Mouse (Mus musculus) forebrain, postnatal 0 days (tissue): ENCODE measurements around the gene Dync1i2. TPM values are rescaled to one million over a fixed set of nuclear protein-coding genes. Genes with fewer than 3 reads are reported as not detected.

Experiments used
- ATAC-seq: fragments of 200-750 bp; cut with Nextera tagmentation; 2 replicates; pipeline ENCODE4 v1.8.0; 2017; ENCODE audit warnings: mild to moderate bottlenecking, moderate library complexity
- DNase-seq: peaks from one replicate; pipeline ENCODE4 v3.0.0-alpha.2; 2015
- H3K27ac ChIP-seq: fragments of 300-500 bp; sonication (generic); 2 replicates; pipeline ENCODE4 v1.5.1; 2014; ENCODE audit warnings: low read depth, mild to moderate bottlenecking, antibody characterized with exemption, low read length, moderate library complexity, mixed read lengths
- H3K27me3 ChIP-seq: fragments of 300-500 bp; sonication (generic); 2 replicates; pipeline ENCODE4 v1.6.1; 2014; ENCODE audit warnings: mild to moderate bottlenecking, low read length, mixed read lengths; ENCODE audit not compliant: insufficient read depth
- H3K36me3 ChIP-seq: fragments of 300-500 bp; sonication (generic); 2 replicates; pipeline ENCODE4 v1.6.1; 2014; ENCODE audit warnings: mild to moderate bottlenecking, moderate library complexity; ENCODE audit not compliant: insufficient read depth
- H3K4me1 ChIP-seq: fragments of 300-500 bp; sonication (generic); 2 replicates; pipeline ENCODE4 v1.6.1; 2014; ENCODE audit warnings: antibody characterized with exemption; ENCODE audit not compliant: insufficient read depth
- H3K4me2 ChIP-seq: fragments of 300-500 bp; sonication (generic); 2 replicates; pipeline ENCODE4 v1.6.1; 2014; ENCODE audit warnings: low read depth, mild to moderate bottlenecking, moderate library complexity
- H3K4me3 ChIP-seq: fragments of 300-500 bp; sonication (generic); 2 replicates; pipeline ENCODE4 v1.5.1; 2014; ENCODE audit warnings: low read depth, low read length, mixed read lengths
- H3K9ac ChIP-seq: fragments of 300-500 bp; sonication (generic); 2 replicates; pipeline ENCODE4 v1.6.1; 2014; ENCODE audit warnings: mild to moderate bottlenecking
- H3K9me3 ChIP-seq: fragments of 300-500 bp; sonication (generic); 2 replicates; pipeline ENCODE4 v1.6.1; 2016; ENCODE audit warnings: low read length
- CTCF ChIP-seq: sonication (generic); IDR thresholded peaks from 2 replicates; pipeline ENCODE4 v1.5.1; 2016; ENCODE audit warnings: antibody characterized with exemption, control low read depth, low read depth
- WGBS: fragments of 180-500 bp; shearing (Covaris S2); extraction: QIAGEN DNeasy Blood & Tissue Kit; methylation state at CpG from one replicate; pipeline ENCODE4 v1.1.7; 2014; 5-methylcytosine and 5-hydroxymethylcytosine counted together
- polyA plus RNA-seq: library from polyadenylated mRNA; unstranded; fragments of >200 nt; fragmentation: Nextera tagmentation; extraction: Ambion mirVana; gene quantifications from 2 replicates; pipeline ENCODE4 v1.2.1, GENCODE M21; 2015
- total RNA-seq: library from RNA; depleted of rRNA; stranded (reverse); fragments of >200 nt; gene quantifications from 2 replicates; pipeline ENCODE4 v1.2.3, GENCODE M21; 2014

Gene Dync1i2
- total and polyA plus RNA-seq, 2 experiments from 2014 or later, result 197 to 241 TPM

DNA sequence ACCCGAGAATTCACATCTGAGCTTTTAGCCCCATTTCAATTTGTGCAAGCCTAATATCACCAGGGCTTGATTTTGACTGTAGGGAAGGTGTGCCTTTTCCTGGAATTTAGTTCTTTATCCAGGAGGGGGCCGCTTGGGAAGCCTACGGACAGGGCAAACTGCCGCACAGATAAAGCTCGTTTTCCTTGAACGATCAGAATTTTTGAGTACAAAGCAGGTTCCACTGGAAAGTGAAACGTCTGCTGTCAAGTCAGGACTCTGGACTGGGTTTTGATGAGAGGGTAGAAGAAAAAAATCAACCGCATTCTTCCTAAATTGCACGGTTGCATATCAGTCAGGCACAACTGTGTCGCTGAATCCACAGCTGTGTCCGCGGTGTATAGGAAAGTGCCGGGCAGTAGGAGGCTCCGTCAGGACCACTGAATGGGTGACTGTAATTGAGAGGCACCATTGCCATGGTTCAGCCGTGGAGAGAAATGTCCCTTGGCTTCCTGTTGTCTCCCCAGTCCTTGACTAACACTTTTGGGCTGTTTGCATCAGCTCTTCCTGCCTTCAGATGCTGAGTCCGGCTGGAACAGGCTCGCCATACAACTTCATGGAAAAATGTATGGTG, 19.2 kb upstream of the Dync1i2 start:
- peak overlapping the region; percentile 21 for H3K4me3 ChIP-seq
- ATAC-seq (no peak), DNase-seq (no peak)
- WGBS, result 21% methylated on average over 17 of the region's 17 CpGs
- TF ChIP-seq CTCF, result no peak
- H3K9ac ChIP-seq, result 0 out of 2 replicates have a peak overlapping the region, but pooled peaks have one; percentile 29
- H3K4me2 ChIP-seq, result peak overlapping the region; percentile 41
- no peaks in the 10 kb centered on the region for H3K27me3 ChIP-seq
- no peaks in the 10 kb centered on the region for H3K36me3 ChIP-seq
- H3K9me3 ChIP-seq, result no peaks in the 10 kb centered on the region
- no peak overlapping the region for H3K27ac ChIP-seq
- no peaks in the 10 kb centered on the region for H3K4me1 ChIP-seq

DNA sequence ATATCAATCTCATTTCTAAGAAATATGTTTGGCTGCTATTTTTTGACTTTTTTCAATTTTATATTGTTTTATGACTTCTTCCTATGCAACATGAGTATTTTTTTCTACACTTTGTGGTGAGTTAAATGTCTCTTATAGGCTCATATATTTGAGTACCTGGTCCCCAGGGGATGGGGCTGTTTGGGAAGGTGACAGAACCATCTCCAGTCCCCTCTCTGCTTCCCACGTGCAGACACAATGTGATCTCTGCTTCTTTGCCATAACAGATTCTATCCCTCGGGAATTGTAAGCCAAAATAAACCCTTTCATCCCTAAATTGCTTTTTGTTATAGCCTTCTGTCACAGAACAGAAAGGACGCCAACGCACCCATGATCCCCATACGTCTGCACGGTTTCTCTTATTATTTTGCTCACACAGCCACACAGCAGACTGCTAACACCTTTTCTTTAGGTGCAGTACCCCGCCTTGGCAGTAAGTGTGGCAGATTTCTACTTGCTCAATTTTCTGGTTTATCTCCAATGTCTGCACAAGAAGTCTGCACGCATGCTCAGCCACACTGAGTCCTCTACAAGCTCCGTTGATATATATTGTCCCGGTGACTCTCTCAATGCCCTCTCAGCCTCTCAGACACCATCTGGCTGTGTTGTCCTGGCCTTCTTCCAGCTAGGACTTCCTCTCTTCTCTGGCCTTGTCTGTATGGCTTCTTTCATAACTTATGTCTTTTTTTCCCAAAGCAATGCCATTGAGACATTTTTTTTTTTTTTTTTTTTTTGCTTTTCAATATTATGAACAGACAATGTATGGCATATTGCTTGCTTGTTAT, 17.2 kb upstream of the Dync1i2 start:
- WGBS, result 22% methylated on average over 10 of the region's 10 CpGs
- H3K4me3 ChIP-seq, result no peak overlapping the region
- H3K4me1 ChIP-seq, result no peaks in the 10 kb centered on the region
- DNase-seq (peak; percentile 21), ATAC-seq (no peak)
- H3K4me2 ChIP-seq, result no peak overlapping the region
- no peak overlapping the region for H3K27ac ChIP-seq
- no peaks in the 10 kb centered on the region for H3K27me3 ChIP-seq
- no peaks in the 10 kb centered on the region for H3K9me3 ChIP-seq
- TF ChIP-seq CTCF, result no peak
- H3K36me3 ChIP-seq, result no peaks in the 10 kb centered on the region
- no peak overlapping the region for H3K9ac ChIP-seq

DNA sequence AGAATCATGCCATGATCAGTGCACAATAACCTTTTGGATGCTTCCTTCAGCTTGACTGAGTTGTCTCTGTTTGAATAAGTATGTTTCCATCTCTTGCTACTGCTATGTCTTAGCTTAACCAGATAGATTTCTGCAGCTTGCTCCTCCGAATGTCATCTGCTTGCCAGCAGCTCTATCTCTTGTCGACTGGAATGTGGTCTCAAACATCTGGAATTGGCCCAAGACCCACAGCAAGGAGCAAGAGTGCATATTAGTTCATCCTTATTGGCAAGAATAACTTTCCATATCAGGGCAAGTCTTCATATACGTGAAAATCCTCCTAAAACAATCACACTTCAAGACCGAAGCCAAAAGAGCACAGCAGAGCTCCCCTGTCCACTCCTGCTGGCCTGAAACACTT, 14.6 kb upstream of the Dync1i2 start:
- DNase-seq (no peak), ATAC-seq (no peak)
- no peaks in the 10 kb centered on the region for H3K36me3 ChIP-seq
- TF ChIP-seq CTCF, result no peak
- H3K4me3 ChIP-seq, result no peak overlapping the region
- WGBS, result 87% methylated on average over 4 of the region's 4 CpGs
- no peaks in the 10 kb centered on the region for H3K4me1 ChIP-seq
- H3K27ac ChIP-seq, result no peak overlapping the region
- no peaks in the 10 kb centered on the region for H3K9me3 ChIP-seq
- no peaks in the 10 kb centered on the region for H3K27me3 ChIP-seq
- no peak overlapping the region for H3K4me2 ChIP-seq
- no peak overlapping the region for H3K9ac ChIP-seq

GRCm38 (mm10) chr2:71198907-71199306, 12.6 kb upstream of the Dync1i2 start:
- Histone ChIP-seq H3K4me1 (no peaks in the 10 kb centered on the region), H3K4me3 (no peak overlapping the region), H3K36me3 (no peaks in the 10 kb centered on the region), H3K27me3 (no peaks in the 10 kb centered on the region), H3K9ac (no peak overlapping the region), H3K9me3 (no peaks in the 10 kb centered on the region), H3K27ac (no peak overlapping the region), H3K4me2 (no peak overlapping the region)
- no peak for TF ChIP-seq CTCF
- ATAC-seq (no peak), DNase-seq (no peak)
- WGBS, result 62% methylated on average over 3 of the region's 3 CpGs

DNA sequence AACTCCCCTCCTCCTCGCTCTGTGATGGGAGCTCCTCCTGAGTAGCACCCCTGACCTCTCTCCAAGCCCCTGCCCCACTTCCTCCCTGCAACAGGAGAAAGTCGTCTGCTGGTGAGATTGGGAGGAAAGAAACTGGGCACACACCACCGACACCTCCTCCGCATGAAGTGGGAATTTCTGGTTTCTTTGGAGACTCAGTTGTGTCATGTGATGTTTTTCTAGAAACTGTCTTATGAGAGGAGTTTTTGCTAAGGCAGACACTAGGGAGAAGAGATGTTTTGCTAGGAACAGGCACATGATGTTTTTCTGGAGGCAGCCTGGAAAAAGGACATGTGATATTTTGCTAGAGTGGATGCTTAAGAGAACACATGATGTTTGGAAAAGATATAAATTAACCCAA, 11.0 kb upstream of the Dync1i2 start:
- no peak for DNase-seq

DNA sequence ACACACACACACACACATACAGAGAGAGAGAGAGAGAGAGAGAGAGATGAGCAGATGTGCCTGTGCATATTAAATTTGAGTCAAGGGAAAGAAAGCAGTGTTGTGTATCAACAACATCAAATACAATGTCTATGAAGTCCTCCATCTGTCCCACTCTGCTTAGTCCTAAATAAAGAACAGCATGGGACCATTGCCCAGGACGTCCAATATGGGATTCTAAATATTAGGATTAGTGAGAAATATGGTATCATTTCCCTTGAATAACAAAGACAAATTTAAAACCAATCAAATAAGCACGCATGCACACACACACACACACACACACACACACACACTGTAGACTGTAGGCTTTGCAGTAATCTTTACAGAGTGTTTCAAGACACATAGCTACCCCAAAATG, 9.6 kb upstream of the Dync1i2 start:
- ATAC-seq, result no peak
- Histone ChIP-seq H3K27ac (no peak overlapping the region), H3K9me3 (no peaks in the 10 kb centered on the region), H3K4me2 (no peak overlapping the region), H3K9ac (no peak overlapping the region), H3K27me3 (no peaks in the 10 kb centered on the region), H3K4me1 (no peaks in the 10 kb centered on the region), H3K4me3 (no peak overlapping the region), H3K36me3 (no peaks in the 10 kb centered on the region)
- 72% methylated on average over 2 of the region's 2 CpGs for WGBS
- TF ChIP-seq CTCF, result no peak
- peak; percentile 12 for DNase-seq

More for the DNA sequence above, 11.0 kb upstream of the Dync1i2 start:
- Histone ChIP-seq H3K27me3 (no peaks in the 10 kb centered on the region), H3K27ac (no peak overlapping the region), H3K9ac (no peak overlapping the region), H3K4me1 (no peaks in the 10 kb centered on the region), H3K36me3 (no peaks in the 10 kb centered on the region), H3K9me3 (no peaks in the 10 kb centered on the region), H3K4me3 (no peak overlapping the region), H3K4me2 (no peak overlapping the region)
- ATAC-seq, result no peak
- WGBS, result 68% methylated on average over 4 of the region's 4 CpGs
- TF ChIP-seq CTCF, result no peak

DNA sequence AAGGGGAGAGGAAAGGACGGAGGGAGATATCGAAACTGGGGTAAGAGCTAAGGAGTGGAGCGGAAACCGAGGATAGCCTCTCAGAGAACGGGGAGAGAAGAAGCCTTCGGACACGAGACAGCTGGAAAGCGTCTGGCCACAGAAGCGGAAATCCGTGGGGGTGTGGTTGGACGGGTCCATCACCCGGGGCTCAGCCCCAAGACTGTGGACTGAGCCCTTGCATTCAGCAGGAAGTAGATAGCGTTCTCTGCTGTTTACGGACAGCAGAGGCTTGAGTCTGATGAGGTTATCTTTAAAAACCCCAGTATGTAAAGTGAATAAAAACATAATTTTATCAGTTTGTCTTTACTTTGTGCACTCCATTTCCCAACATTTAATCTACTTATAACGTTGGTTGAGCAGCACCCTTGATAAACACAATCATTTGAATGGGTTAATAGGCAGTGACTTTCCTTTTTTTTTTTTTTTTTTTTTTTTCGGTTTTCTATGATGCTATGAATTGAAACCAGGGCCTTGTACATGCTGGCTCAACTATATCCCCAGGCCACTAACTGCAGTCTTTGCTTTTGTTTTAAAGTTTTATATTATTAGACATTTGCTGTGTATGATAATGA, 7.6 kb upstream of the Dync1i2 start:
- DNase-seq, result no peak
- no peak for ATAC-seq
- Histone ChIP-seq H3K4me3 (no peak overlapping the region), H3K27ac (no peak overlapping the region), H3K4me2 (no peak overlapping the region), H3K9ac (no peak overlapping the region), H3K4me1 (no peaks in the 10 kb centered on the region), H3K9me3 (no peaks in the 10 kb centered on the region), H3K36me3 (no peaks in the 10 kb centered on the region), H3K27me3 (no peaks in the 10 kb centered on the region)
- no peak for TF ChIP-seq CTCF
- WGBS, result 82% methylated on average over 16 of the region's 16 CpGs
